Comparison of ENCODE assay signal across 23 mouse cellular contexts in genomic region chr7:89555170-89555569, GRCm38 (mm10). TPM values are rescaled to one million over a fixed set of nuclear protein-coding genes. Genes with fewer than 3 reads are reported as not detected.
DNase-seq lines count a peak whose midpoint lies in the region; ATAC-seq lines count a peak whose summit lies in the region.
"Had no signal": no experiment of that assay in that cellular context is flagged by ENCODE, and none has a peak within 500 bp of the region (broad histone marks: within the 10 kb centered on the region; RNA-seq: fewer than 3 reads in every experiment).

No protein-coding gene starts in this region.

- H3K4me2 ChIP-seq in kidney, embryonic 15.5 days = no peak overlapping the region
- no peak overlapping the region for H3K4me2 ChIP-seq in hindbrain, embryonic 14.5 days (replicated peaks)
- no peak overlapping the region for H3K4me2 ChIP-seq in midbrain, embryonic 13.5 days (replicated peaks)
- H3K4me2 ChIP-seq: embryonic facial prominence, embryonic 13.5 days; limb, embryonic 12.5 days; liver, embryonic 13.5 days had no signal

- H3K36me3 ChIP-seq in kidney, embryonic 15.5 days = no peaks in the 10 kb centered on the region
- H3K36me3 ChIP-seq in hindbrain, embryonic 14.5 days (replicated peaks; ENCODE audit: control insufficient read depth, insufficient read depth) = no peaks in the 10 kb centered on the region
- no peaks in the 10 kb centered on the region for H3K36me3 ChIP-seq in midbrain, embryonic 13.5 days
- H3K36me3 ChIP-seq: embryonic facial prominence, embryonic 13.5 days; G1E; limb, embryonic 12.5 days; liver, embryonic 13.5 days had no signal

- no peak overlapping the region for H3K4me3 ChIP-seq in kidney, embryonic 15.5 days (replicated peaks)
- no peak overlapping the region for H3K4me3 ChIP-seq in hindbrain, embryonic 14.5 days (replicated peaks; ENCODE audit: low read length)
- H3K4me3 ChIP-seq in midbrain, embryonic 13.5 days (replicated peaks) = no peak overlapping the region
- H3K4me3 ChIP-seq: embryonic facial prominence, embryonic 13.5 days; gastrocnemius, adult 2 months; limb, embryonic 12.5 days; liver, embryonic 13.5 days; myocyte had no signal

- no peak for DNase-seq in kidney, adult 18-20 months
- peak; percentile 32 for DNase-seq in embryo, embryonic 10.5 days (ENCODE audit: low spot score)
- DNase-seq in hindbrain, embryonic 14.5 days (ENCODE audit: low spot score) = no peak
- no peak for DNase-seq in adrenal gland, adult 18-20 months (ENCODE audit: low spot score in 2 of 2)
- DNase-seq in adrenal gland, postnatal 25 days = no peak
- DNase-seq: cerebellum, adult 11 months; cerebellum, postnatal 25 days; gastrocnemius, adult 2 months; heart, adult 11 months; heart, postnatal 4 days; kidney, postnatal 25 days; liver, embryonic 13.5 days; right cerebral cortex, adult 18-20 months; thymus, adult 18-20 months had no signal

- ATAC-seq in kidney, embryonic 15.5 days (replicated peaks; ENCODE audit: low FRiP score) = 0 out of 2 replicates have a peak, but pooled peaks have one; percentile 15
- ATAC-seq in hindbrain, embryonic 14.5 days (ENCODE audit: low FRiP score) = peak; percentile 70; the same call in 1 of the 2 replicates
- ATAC-seq in midbrain, embryonic 13.5 days = peak; percentile 80
- ATAC-seq in frontal cortex, adult (ENCODE audit: low TSS enrichment) = no peak
- ATAC-seq: intestine, postnatal 0 days had no signal

- no peak overlapping the region for H3K9ac ChIP-seq in kidney, embryonic 15.5 days
- H3K9ac ChIP-seq in hindbrain, embryonic 14.5 days = no peak overlapping the region
- H3K9ac ChIP-seq in midbrain, embryonic 13.5 days (replicated peaks) = no peak overlapping the region
- H3K9ac ChIP-seq: embryonic facial prominence, embryonic 13.5 days; limb, embryonic 12.5 days; liver, embryonic 13.5 days had no signal

- H3K9me3 ChIP-seq in kidney, embryonic 15.5 days (replicated peaks) = no peaks in the 10 kb centered on the region
- no peaks in the 10 kb centered on the region for H3K9me3 ChIP-seq in hindbrain, embryonic 14.5 days (ENCODE audit: control insufficient read depth, low read length)
- no peaks in the 10 kb centered on the region for H3K9me3 ChIP-seq in midbrain, embryonic 13.5 days
- H3K9me3 ChIP-seq: embryonic facial prominence, embryonic 13.5 days; G1E; limb, embryonic 12.5 days; liver, embryonic 13.5 days had no signal

- no peak overlapping the region for H3K27ac ChIP-seq in kidney, embryonic 15.5 days
- H3K27ac ChIP-seq in hindbrain, embryonic 14.5 days = no peak overlapping the region
- H3K27ac ChIP-seq in midbrain, embryonic 13.5 days = no peak overlapping the region
- H3K27ac ChIP-seq: embryonic facial prominence, embryonic 13.5 days; gastrocnemius, adult 2 months; limb, embryonic 12.5 days; liver, embryonic 13.5 days had no signal

- H3K4me1 ChIP-seq in kidney, embryonic 15.5 days = peaks cover 3% of the 10 kb centered on the region; the same call in 1 of the 2 replicates
- no peaks in the 10 kb centered on the region for H3K4me1 ChIP-seq in hindbrain, embryonic 14.5 days (replicated peaks; ENCODE audit: control insufficient read depth, insufficient read depth, low read length)
- H3K4me1 ChIP-seq in midbrain, embryonic 13.5 days (replicated peaks) = peaks cover 10% of the 10 kb centered on the region; the same call in 1 of the 2 replicates
- H3K4me1 ChIP-seq: limb, embryonic 12.5 days; liver, embryonic 13.5 days had no signal

- H3K27me3 ChIP-seq in kidney, embryonic 15.5 days = no peaks in the 10 kb centered on the region
- no peaks in the 10 kb centered on the region for H3K27me3 ChIP-seq in hindbrain, embryonic 14.5 days (ENCODE audit: control insufficient read depth, insufficient read depth, low read length)
- H3K27me3 ChIP-seq in midbrain, embryonic 13.5 days = no peaks in the 10 kb centered on the region
- H3K27me3 ChIP-seq: embryonic facial prominence, embryonic 13.5 days; limb, embryonic 12.5 days; liver, embryonic 13.5 days had no signal

- WGBS in kidney, embryonic 15.5 days = 63% methylated on average over 4 of the region's 4 CpGs
- 29% methylated on average over 4 of the region's 4 CpGs for WGBS in hindbrain, embryonic 14.5 days
- 22% methylated on average over 4 of the region's 4 CpGs for WGBS in midbrain, embryonic 13.5 days

RNA-seq across cellular contexts. Expression of gene Prss23, which starts 28.2 kb away (rescaled TPM):
- polyA plus RNA-seq in kidney, embryonic 15.5 days (2015; fragmentation: Nextera tagmentation; extraction: Ambion mirVana) = 90.8 and 93.4 TPM in 2 replicates
- polyA plus RNA-seq in hindbrain, embryonic 14.5 days (2014; fragmentation: Nextera tagmentation; extraction: Ambion mirVana) = 16.0 and 19.0 TPM in 2 replicates
- 12.6 and 14.4 TPM in 2 replicates for polyA plus RNA-seq in midbrain, embryonic 13.5 days (2015; fragmentation: Nextera tagmentation; extraction: Ambion mirVana)
- total RNA-seq in adrenal gland, adult 18-20 months (2021) = 10 to 100 TPM; 17.1 to 31.4 TPM
- 8.3 and 9.5 TPM in 2 replicates for total RNA-seq in adrenal gland, postnatal 25 days (2021)
- total RNA-seq: megakaryocyte progenitor cell, adult 5-6 weeks had no signal
- polyA plus RNA-seq: G1E had no signal
